Mouse (Mus musculus) small intestine, adult 2 months (tissue): ENCODE data around the gene Fam187b.

ENCODE experiments used
- CTCF ChIP-seq: fragments of 200-500 bp; IDR thresholded peaks from 2 replicates; pipeline ENCODE4 v1.5.1; 2012; ENCODE audit warnings: low read depth, mild to moderate bottlenecking, control low read depth, inconsistent platforms, low read length, moderate library complexity, mixed read lengths; ENCODE audit not compliant: insufficient replicate concordance, insufficient read length; ENCODE audit errors: extremely low read depth
- POLR2A ChIP-seq: fragments of 200-500 bp; IDR thresholded peaks from 2 replicates; pipeline ENCODE4 v1.6.1; 2012; ENCODE audit warnings: low read depth, mild to moderate bottlenecking, control low read depth, inconsistent platforms, low read length, moderate library complexity

- no peak for TF ChIP-seq CTCF
- no peak for TF ChIP-seq POLR2A
These were observed 57.1 kb downstream of the Fam187b start for GRCm38 (mm10) chr7:31030717-31031116.
